Mouse (Mus musculus): ENCODE results near the gene Pafah1b2.

Pafah1b2 gene

GRCm38 (mm10) chr9:45981331-45981730 is 31.2 kb downstream of the Pafah1b2 start:
- no peak for DNase-seq (ENCODE audit: low spot score in 2 of 2)

- no peak for DNase-seq (ENCODE audit: low spot score in 2 of 2)
These were observed 31.9 kb downstream of the Pafah1b2 start for GRCm38 (mm10) chr9:45980611-45981010.

GRCm38 (mm10) chr9:45979778-45980177 is 32.7 kb downstream of the Pafah1b2 start:
- DNase-seq (ENCODE audit: low spot score in 2 of 2) = no peak

- DNase-seq (ENCODE audit: low spot score in 2 of 2) = no peak
These were observed 35.6 kb downstream of the Pafah1b2 start for GRCm38 (mm10) chr9:45976884-45977283.

GRCm38 (mm10) chr9:45963577-45963976 is 48.9 kb downstream of the Pafah1b2 start:
- DNase-seq (ENCODE audit: low spot score in 2 of 2) = no peak

- DNase-seq (ENCODE audit: low spot score in 2 of 2) = no peak
These were observed 50.6 kb downstream of the Pafah1b2 start for GRCm38 (mm10) chr9:45961855-45962254.

- no peak for DNase-seq (ENCODE audit: low spot score in 2 of 2)
These were observed 52.8 kb downstream of the Pafah1b2 start for GRCm38 (mm10) chr9:45959661-45960060.

- no peak for DNase-seq (ENCODE audit: low spot score in 2 of 2)
These were observed 53.6 kb downstream of the Pafah1b2 start for GRCm38 (mm10) chr9:45958851-45959250.

- DNase-seq (ENCODE audit: low spot score in 2 of 2) = no peak
These were observed 54.3 kb downstream of the Pafah1b2 start for GRCm38 (mm10) chr9:45958023-45958670.

- DNase-seq (ENCODE audit: low spot score in 2 of 2) = peak; percentile 73 to 89
These were observed 57.2 kb downstream of the Pafah1b2 start, which contains the start of gene Sidt2 for GRCm38 (mm10) chr9:45955107-45955963. Gene Sidt2, minus strand, starts transcription at chr9:45955258.

GRCm38 (mm10) chr9:45954294-45955106 is 58.0 kb downstream of the Pafah1b2 start:
- peak in 1 of 2 experiments; percentile 44 for DNase-seq (ENCODE audit: low spot score in 2 of 2)

- DNase-seq (ENCODE audit: low spot score in 2 of 2) = no peak
These were observed 58.8 kb downstream of the Pafah1b2 start for GRCm38 (mm10) chr9:45953511-45954293.

GRCm38 (mm10) chr9:45952890-45953289 is 59.6 kb downstream of the Pafah1b2 start:
- no peak for DNase-seq (ENCODE audit: low spot score in 2 of 2)

- no peak for DNase-seq (ENCODE audit: low spot score in 2 of 2)
These were observed 60.4 kb downstream of the Pafah1b2 start for GRCm38 (mm10) chr9:45952057-45952456.

- no peak for DNase-seq (ENCODE audit: low spot score in 2 of 2)
These were observed 65.7 kb downstream of the Pafah1b2 start for GRCm38 (mm10) chr9:45946872-45947183.

- no peak for DNase-seq (ENCODE audit: low spot score in 2 of 2)
These were observed 66.2 kb downstream of the Pafah1b2 start for GRCm38 (mm10) chr9:45946182-45946871.

- no peak for DNase-seq (ENCODE audit: low spot score in 2 of 2)
These were observed 66.8 kb downstream of the Pafah1b2 start for GRCm38 (mm10) chr9:45945721-45946120.

GRCm38 (mm10) chr9:45944506-45945400 is 67.7 kb downstream of the Pafah1b2 start:
- no peak for DNase-seq (ENCODE audit: low spot score in 2 of 2)

- DNase-seq (ENCODE audit: low spot score in 2 of 2) = no peak
These were observed 68.6 kb downstream of the Pafah1b2 start for GRCm38 (mm10) chr9:45943628-45944505.
